Mouse (Mus musculus): Measurements from ENCODE around the gene Olfr138. TPM values are rescaled to one million over a fixed set of nuclear protein-coding genes. Genes with fewer than 3 reads are reported as not detected.

The Olfr138 gene
- polyA plus RNA-seq (2012), result not detected in 2 replicates

GRCm38 (mm10) chr17:38260735-38261134, at the start of gene Olfr138:
Olfr138 (plus strand) TSS chr17:38261035.

GRCm38 (mm10) chr17:38307470-38307869, 46.6 kb downstream of the Olfr138 start, which contains the start of gene Olfr137:
Olfr137 (minus strand) TSS chr17:38307570.

Other genes with a start within 250 kb of the Olfr138 start
- not detected in 2 replicates for gene Olfr129, start 201.0 kb upstream of the Olfr138 start, polyA plus RNA-seq (2012)
- not detected in 2 replicates for gene Olfr130, start 197.1 kb upstream of the Olfr138 start, polyA plus RNA-seq (2012)
- not detected in 2 replicates for gene Olfr131, start 172.3 kb upstream of the Olfr138 start, polyA plus RNA-seq (2012)
- not detected in 2 replicates for gene Olfr132, start 126.5 kb upstream of the Olfr138 start, polyA plus RNA-seq (2012)
- not detected in 2 replicates for gene Olfr133, start 115.8 kb upstream of the Olfr138 start, polyA plus RNA-seq (2012)
- not detected in 2 replicates for gene Olfr134, start 89.6 kb upstream of the Olfr138 start, polyA plus RNA-seq (2012)
- not detected in 2 replicates for gene Olfr135, start 56.7 kb upstream of the Olfr138 start, polyA plus RNA-seq (2012)
- not detected in 2 replicates for gene Olfr137, start 46.5 kb downstream of the Olfr138 start, polyA plus RNA-seq (2012)
- gene Olfr136, start 68.8 kb downstream of the Olfr138 start, polyA plus RNA-seq (2012), result not detected in 2 replicates
- not detected in 2 replicates for gene Esp36, start 159.2 kb downstream of the Olfr138 start, polyA plus RNA-seq (2012)

All from megakaryocyte-erythroid progenitor cell, adult 5 weeks (primary cell).